Mouse (Mus musculus) brown adipose tissue, adult 24 weeks (tissue): ENCODE data around the gene Timp3. TPM values are rescaled to one million over a fixed set of nuclear protein-coding genes. Genes with fewer than 3 reads are reported as not detected.
"Not testable (repeated sequence)": the region's sequence is repeated elsewhere in the genome, so short reads cannot be mapped to it uniquely, and the experiment has no call there.

Experiments
- H3K27ac ChIP-seq: fragments of 200-500 bp; replicated peaks from 2 replicates; pipeline ENCODE4 v1.5.1; 2012; ENCODE audit warnings: low read depth, mild to moderate bottlenecking, low read length
- H3K4me1 ChIP-seq: fragments of 200-500 bp; 2 replicates; pipeline ENCODE4 v1.6.1; 2012; ENCODE audit warnings: low read length, mixed read lengths; ENCODE audit not compliant: control insufficient read depth, insufficient read depth, insufficient read length
- H3K4me3 ChIP-seq: fragments of 200-500 bp; 2 replicates; pipeline ENCODE4 v1.5.1; 2012; ENCODE audit warnings: low read depth, mild to moderate bottlenecking, low read length, moderate library complexity; ENCODE audit not compliant: insufficient read depth
- polyA plus RNA-seq: library from polyadenylated mRNA; stranded (reverse); fragments of >200 nt; gene quantifications from 2 replicates; pipeline ENCODE4 v1.2.4, GENCODE M21; 2012; ENCODE audit not compliant: missing spikeins, insufficient read depth, insufficient read length

Gene Timp3
- polyA plus RNA-seq, 1 experiment, result 63.4 TPM

- no peaks in the 10 kb centered on the region for H3K4me1 ChIP-seq
- no peak overlapping the region for H3K4me3 ChIP-seq
- no peak overlapping the region for H3K27ac ChIP-seq
These were observed 68.6 kb downstream of the Timp3 start for GRCm38 (mm10) chr10:86368811-86369210.

DNA sequence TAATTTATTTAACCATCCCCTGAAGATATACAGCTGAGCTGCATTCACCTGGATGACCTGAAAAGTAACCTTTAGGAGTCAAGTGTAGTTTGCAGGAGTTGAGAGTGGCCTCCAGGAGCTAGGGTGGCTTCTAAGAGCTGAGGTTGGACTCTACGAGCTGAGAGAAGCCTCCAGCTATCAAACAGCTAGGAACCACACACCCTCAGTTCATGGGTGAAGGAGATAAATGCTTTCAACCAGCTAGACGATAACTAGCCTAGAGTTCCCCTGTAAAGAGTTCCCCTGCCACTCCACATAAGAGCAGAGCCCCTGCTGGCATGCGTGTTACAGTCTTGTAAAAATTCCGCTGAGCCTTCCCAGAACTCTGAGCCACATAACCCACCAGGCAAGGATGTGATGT, 69.2 kb downstream of the Timp3 start:
- H3K4me3 ChIP-seq, result no peak overlapping the region
- no peaks in the 10 kb centered on the region for H3K4me1 ChIP-seq
- H3K27ac ChIP-seq, result no peak overlapping the region

DNA sequence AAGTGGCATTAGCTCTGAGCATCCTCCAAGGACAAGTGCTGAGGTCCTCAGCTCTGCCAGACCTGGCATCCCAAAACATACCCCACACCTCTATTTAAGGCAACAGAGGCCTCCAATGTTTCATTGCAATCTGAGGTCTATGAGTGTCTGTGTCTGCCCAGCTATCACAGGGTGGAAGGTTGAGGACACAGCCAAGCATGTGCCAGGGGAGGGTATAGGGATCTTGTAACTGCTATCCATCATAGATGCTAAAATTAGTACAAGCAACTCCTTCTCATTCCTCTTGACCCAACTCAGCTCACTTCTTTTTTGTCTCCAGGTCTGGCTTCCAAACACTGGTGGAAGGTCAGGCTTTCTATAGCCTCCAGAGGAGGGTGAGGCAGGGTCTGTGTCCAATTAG, 71.4 kb downstream of the Timp3 start:
- Histone ChIP-seq H3K4me1 (no peaks in the 10 kb centered on the region), H3K4me3 (no peak overlapping the region), H3K27ac (no peak overlapping the region)

GRCm38 (mm10) chr10:86374061-86374460, 73.9 kb downstream of the Timp3 start:
- no peak overlapping the region for H3K4me3 ChIP-seq
- H3K4me1 ChIP-seq, result no peaks in the 10 kb centered on the region
- H3K27ac ChIP-seq, result no peak overlapping the region

- Histone ChIP-seq H3K4me3 (no peak overlapping the region), H3K27ac (no peak overlapping the region), H3K4me1 (no peaks in the 10 kb centered on the region)
These were observed 75.7 kb downstream of the Timp3 start for GRCm38 (mm10) chr10:86375903-86376302.

DNA sequence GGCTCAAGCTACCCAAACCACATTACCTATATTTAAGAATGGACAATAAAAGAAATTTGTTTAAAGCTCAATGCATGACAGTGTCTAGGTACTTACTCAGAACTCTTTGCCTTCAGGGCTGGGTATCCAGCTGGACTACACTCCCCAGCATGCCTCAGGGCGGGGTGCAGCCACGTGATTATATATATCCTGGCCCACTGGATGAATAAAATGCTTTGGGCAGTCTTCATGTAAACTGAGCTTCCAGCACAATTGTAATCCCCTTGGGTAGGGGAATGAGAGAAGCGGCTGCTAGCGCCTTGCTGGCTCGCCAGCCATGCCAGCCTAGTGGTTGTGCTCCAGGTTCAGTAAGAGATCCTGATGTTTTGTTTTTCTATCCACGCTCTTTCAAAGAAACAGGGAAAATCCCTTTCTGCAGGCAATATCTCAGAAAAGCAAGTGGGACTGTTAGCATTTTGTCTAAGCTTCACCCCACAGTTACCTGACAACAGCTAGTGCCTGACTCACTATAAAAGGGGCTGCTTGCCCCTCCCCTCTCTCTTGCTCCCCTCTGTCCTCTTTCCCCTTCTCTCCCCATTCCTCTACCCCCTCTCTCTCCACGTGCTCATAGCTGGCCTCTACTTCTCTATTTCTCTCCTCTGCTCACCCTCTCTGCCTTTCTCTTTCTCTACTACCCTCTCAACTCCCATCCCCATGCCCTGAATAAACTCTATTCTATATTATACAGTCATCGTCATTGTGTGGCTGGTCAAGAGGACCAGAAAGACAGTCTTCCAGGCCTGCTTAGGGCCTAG, 76.4 kb downstream of the Timp3 start:
- Histone ChIP-seq H3K27ac (no peak overlapping the region), H3K4me1 (no peaks in the 10 kb centered on the region), H3K4me3 (no peak overlapping the region)

GRCm38 (mm10) chr10:86378803-86379202, 78.6 kb downstream of the Timp3 start:
- not testable (repeated sequence) for H3K27ac ChIP-seq, H3K4me3 ChIP-seq, H3K4me1 ChIP-seq

DNA sequence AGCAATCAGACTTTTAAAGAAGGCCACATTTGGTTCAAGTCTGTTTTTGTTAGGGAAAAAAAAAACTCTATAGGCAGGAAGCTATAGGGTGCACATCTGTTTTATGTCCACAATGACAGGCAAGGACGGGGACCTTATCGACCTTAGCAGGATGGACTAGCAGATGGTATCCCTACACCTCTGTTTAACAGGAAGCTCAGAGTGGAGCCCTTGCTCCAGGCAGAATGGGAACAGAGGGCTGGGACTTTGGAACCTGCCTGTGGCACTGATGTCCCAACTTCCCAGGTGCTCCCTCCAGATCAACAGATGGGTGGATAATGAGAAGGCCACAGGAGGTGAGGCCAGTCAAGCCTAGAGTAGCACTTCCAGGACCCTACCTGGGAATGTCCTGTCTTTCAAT, 80.5 kb downstream of the Timp3 start:
- H3K27ac ChIP-seq, result no peak overlapping the region
- H3K4me1 ChIP-seq, result no peaks in the 10 kb centered on the region
- H3K4me3 ChIP-seq, result no peak overlapping the region

DNA sequence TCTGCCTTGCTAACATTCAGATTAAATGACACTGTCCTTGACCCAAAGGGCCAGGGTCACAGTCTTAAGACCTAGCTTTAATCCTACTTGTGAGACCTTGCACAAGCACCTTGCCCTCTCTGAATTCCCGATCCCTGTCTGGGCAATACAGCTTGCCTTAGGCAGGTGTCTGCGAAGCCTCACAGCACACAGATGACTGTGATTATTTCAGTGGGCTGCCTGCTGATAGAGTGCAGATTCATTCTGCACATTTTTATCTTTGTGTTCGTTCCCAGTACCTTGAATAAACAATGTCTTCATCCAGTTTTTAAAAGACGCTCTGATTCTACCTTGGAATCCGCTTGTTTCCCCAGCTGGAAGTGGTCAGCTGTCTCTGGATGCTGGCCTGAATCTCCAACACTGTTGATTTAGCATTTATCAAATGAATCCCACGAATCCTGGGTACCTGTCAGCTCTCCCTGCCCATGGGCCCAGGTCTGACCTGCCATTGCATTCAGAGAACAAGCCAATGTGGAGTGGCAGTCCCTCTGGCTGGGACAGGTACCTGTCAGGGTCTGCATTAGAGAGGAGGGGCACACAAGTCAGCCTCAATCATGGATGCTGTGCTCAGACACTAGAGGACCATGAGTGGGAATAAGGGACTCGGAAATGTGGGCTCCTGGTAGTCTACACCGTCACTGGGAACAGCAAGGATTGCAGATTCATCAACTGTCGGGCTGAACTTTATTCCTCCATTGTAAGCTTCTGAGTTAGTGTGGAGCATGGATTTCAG, 81.2 kb downstream of the Timp3 start:
- Histone ChIP-seq H3K4me3 (no peak overlapping the region), H3K27ac (no peak overlapping the region), H3K4me1 (no peaks in the 10 kb centered on the region)

- Histone ChIP-seq H3K4me3 (no peak overlapping the region), H3K27ac (no peak overlapping the region), H3K4me1 (no peaks in the 10 kb centered on the region)
These were observed 81.7 kb downstream of the Timp3 start for GRCm38 (mm10) chr10:86381922-86382260.

- peaks cover 10% of the 10 kb centered on the region for H3K4me1 ChIP-seq
- H3K4me3 ChIP-seq, result no peak overlapping the region
- H3K27ac ChIP-seq, result no peak overlapping the region
These were observed 84.5 kb downstream of the Timp3 start for GRCm38 (mm10) chr10:86384655-86385054.

- H3K4me3 ChIP-seq, result no peak overlapping the region
- no peak overlapping the region for H3K27ac ChIP-seq
- H3K4me1 ChIP-seq, result peaks cover 10% of the 10 kb centered on the region
These were observed 85.5 kb downstream of the Timp3 start for GRCm38 (mm10) chr10:86385656-86386055.

DNA sequence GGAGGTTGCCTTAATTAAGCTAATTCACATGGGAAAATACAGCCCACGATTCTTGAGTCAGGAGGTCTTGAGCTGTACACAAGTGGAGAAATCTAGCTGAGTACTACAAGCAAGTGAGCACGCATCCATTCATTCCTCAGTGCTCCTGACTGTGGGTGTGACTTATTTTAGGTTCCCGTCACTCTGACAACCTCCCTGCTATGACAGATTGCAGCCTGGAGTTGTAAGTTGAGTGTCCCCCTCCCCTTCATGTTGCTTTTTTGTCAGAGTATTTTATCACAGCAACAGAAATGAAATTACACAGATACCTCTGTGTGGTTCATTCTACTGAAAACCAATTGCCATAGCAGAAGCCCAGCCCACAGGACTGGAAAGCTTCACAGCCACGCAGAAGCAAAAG, 86.1 kb downstream of the Timp3 start:
- no peak overlapping the region for H3K4me3 ChIP-seq
- H3K27ac ChIP-seq, result no peak overlapping the region
- H3K4me1 ChIP-seq, result peaks cover 10% of the 10 kb centered on the region

- Histone ChIP-seq H3K27ac (no peak overlapping the region), H3K4me3 (no peak overlapping the region), H3K4me1 (peaks cover 10% of the 10 kb centered on the region)
These were observed 87.8 kb downstream of the Timp3 start for GRCm38 (mm10) chr10:86387821-86388440.

DNA sequence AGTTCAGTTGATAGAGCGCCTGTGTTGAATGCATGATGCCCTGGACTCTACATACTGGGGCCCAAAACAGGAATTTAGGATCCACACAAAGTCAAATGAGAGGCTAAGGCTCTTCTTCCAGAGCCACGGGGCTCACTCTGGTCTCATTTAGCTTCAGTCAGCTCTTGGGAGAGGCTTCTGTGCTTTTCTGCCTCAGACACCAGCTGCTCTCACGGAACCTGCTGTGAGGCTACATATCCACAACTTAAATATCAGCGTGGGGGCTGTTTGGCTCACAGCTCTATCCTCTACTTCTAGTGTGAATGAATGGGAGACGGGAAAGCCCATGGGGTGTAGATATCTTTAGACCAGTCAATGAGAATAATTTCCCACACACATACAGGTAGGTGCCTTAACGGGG, 88.6 kb downstream of the Timp3 start:
- Histone ChIP-seq H3K4me3 (no peak overlapping the region), H3K27ac (no peak overlapping the region), H3K4me1 (peaks cover 10% of the 10 kb centered on the region)
